Mouse (Mus musculus) forebrain, embryonic 14.5 days (tissue): ENCODE measurements around the gene Gm20388. TPM values are rescaled to one million over a fixed set of nuclear protein-coding genes. Genes with fewer than 3 reads are reported as not detected.

Source experiments
- ATAC-seq: fragments of 200-750 bp; cut with Nextera tagmentation; 2 replicates; pipeline ENCODE4 v1.8.0; 2017; ENCODE audit warnings: mild to moderate bottlenecking, moderate library complexity
- DNase-seq: peaks from one replicate; pipeline ENCODE4 v3.0.0-alpha.2; 2015; ENCODE audit warnings: low spot score
- H3K27ac ChIP-seq: fragments of 300-500 bp; sonication (generic); 2 replicates; pipeline ENCODE4 v1.5.1; 2014; ENCODE audit warnings: low read depth, mild to moderate bottlenecking, control low read depth, low read length, moderate library complexity
- H3K27me3 ChIP-seq: fragments of 300-500 bp; sonication (generic); replicated peaks from 2 replicates; pipeline ENCODE4 v1.6.1; 2014; ENCODE audit warnings: low read length, control low read depth, mixed read lengths; ENCODE audit not compliant: control insufficient read depth, insufficient read depth
- H3K36me3 ChIP-seq: fragments of 300-500 bp; sonication (generic); 2 replicates; pipeline ENCODE4 v1.6.1; 2014; ENCODE audit warnings: low read length, control low read depth; ENCODE audit not compliant: control insufficient read depth, insufficient read depth
- H3K4me1 ChIP-seq: fragments of 300-500 bp; sonication (generic); 2 replicates; pipeline ENCODE4 v1.6.1; 2014; ENCODE audit warnings: antibody characterized with exemption, low read length, control low read depth; ENCODE audit not compliant: control insufficient read depth, insufficient read depth
- H3K4me2 ChIP-seq: fragments of 300-500 bp; sonication (generic); 2 replicates; pipeline ENCODE4 v1.6.1; 2014; ENCODE audit warnings: mild to moderate bottlenecking, control low read depth, low read length
- H3K4me3 ChIP-seq: fragments of 300-500 bp; sonication (generic); 2 replicates; pipeline ENCODE4 v1.5.1; 2014; ENCODE audit warnings: low read depth, low read length, control low read depth
- H3K9ac ChIP-seq: fragments of 300-500 bp; sonication (generic); 2 replicates; pipeline ENCODE4 v1.6.1; 2014; ENCODE audit warnings: mild to moderate bottlenecking, low read length, control low read depth, moderate library complexity
- H3K9me3 ChIP-seq: fragments of 300-500 bp; sonication (generic); replicated peaks from 2 replicates; pipeline ENCODE4 v1.6.1; 2016; ENCODE audit warnings: low read length, control low read depth, mixed read lengths; ENCODE audit not compliant: control insufficient read depth
- WGBS: fragments of 180-500 bp; shearing (Covaris S2); extraction: QIAGEN DNeasy Blood & Tissue Kit; methylation state at CpG from one replicate; pipeline ENCODE4 v1.1.7; 2014; 5-methylcytosine and 5-hydroxymethylcytosine counted together
- polyA plus RNA-seq: library from polyadenylated mRNA; unstranded; fragments of >200 nt; fragmentation: Nextera tagmentation; extraction: Ambion mirVana; gene quantifications from 2 replicates; pipeline ENCODE4 v1.2.1, GENCODE M21; 2014

The Gm20388 gene
- polyA plus RNA-seq, 1 experiment from 2014 or later: 7.4 TPM

- H3K27me3 ChIP-seq: no peaks in the 10 kb centered on the region
- H3K4me3 ChIP-seq: no peak overlapping the region
- 5% methylated on average over 5 of the region's 5 CpGs for WGBS
- H3K27ac ChIP-seq: no peak overlapping the region
- H3K9ac ChIP-seq: no peak overlapping the region
- no peaks in the 10 kb centered on the region for H3K36me3 ChIP-seq
- no peak overlapping the region for H3K4me2 ChIP-seq
- H3K9me3 ChIP-seq: no peaks in the 10 kb centered on the region
- DNase-seq (peak; percentile 84), ATAC-seq (peak; percentile 65)
- H3K4me1 ChIP-seq: 0 out of 2 replicates have a peak, but pooled peaks cover 4% of the 10 kb centered on the region
These were observed 2362.5 kb downstream of the Gm20388 start for GRCm38 (mm10) chr8:122273152-122273551.

- DNase-seq (no peak), ATAC-seq (no peak)
- H3K4me1 ChIP-seq: 0 out of 2 replicates have a peak, but pooled peaks cover 2% of the 10 kb centered on the region
- no peak overlapping the region for H3K4me2 ChIP-seq
- H3K9me3 ChIP-seq: no peaks in the 10 kb centered on the region
- H3K36me3 ChIP-seq: no peaks in the 10 kb centered on the region
- 33% methylated on average over 7 of the region's 7 CpGs for WGBS
- H3K4me3 ChIP-seq: no peak overlapping the region
- no peak overlapping the region for H3K27ac ChIP-seq
- no peaks in the 10 kb centered on the region for H3K27me3 ChIP-seq
- H3K9ac ChIP-seq: no peak overlapping the region
These were observed 2363.2 kb downstream of the Gm20388 start for GRCm38 (mm10) chr8:122273826-122274225.

- Histone ChIP-seq H3K4me2 (no peak overlapping the region), H3K9me3 (no peaks in the 10 kb centered on the region), H3K4me1 (no peaks in the 10 kb centered on the region), H3K9ac (no peak overlapping the region), H3K4me3 (no peak overlapping the region), H3K36me3 (no peaks in the 10 kb centered on the region), H3K27me3 (no peaks in the 10 kb centered on the region), H3K27ac (no peak overlapping the region)
- ATAC-seq (no peak), DNase-seq (no peak)
- WGBS: 82% methylated on average over 11 of the region's 11 CpGs
These were observed 2364.2 kb downstream of the Gm20388 start for GRCm38 (mm10) chr8:122274651-122275391.

GRCm38 (mm10) chr8:122276308-122276707 lies 2365.7 kb downstream of the Gm20388 start:
- no peaks in the 10 kb centered on the region for H3K4me1 ChIP-seq
- H3K4me3 ChIP-seq: no peak overlapping the region
- no peaks in the 10 kb centered on the region for H3K36me3 ChIP-seq
- H3K27me3 ChIP-seq: no peaks in the 10 kb centered on the region
- H3K9me3 ChIP-seq: no peaks in the 10 kb centered on the region
- no peak overlapping the region for H3K4me2 ChIP-seq
- no peak overlapping the region for H3K27ac ChIP-seq
- no peak for ATAC-seq
- 91% methylated on average over 5 of the region's 5 CpGs for WGBS
- no peak for DNase-seq
- no peak overlapping the region for H3K9ac ChIP-seq

GRCm38 (mm10) chr8:122277204-122277995 lies 2366.8 kb downstream of the Gm20388 start:
- Histone ChIP-seq H3K4me3 (no peak overlapping the region), H3K36me3 (no peaks in the 10 kb centered on the region), H3K27ac (no peak overlapping the region), H3K9ac (no peak overlapping the region), H3K4me2 (no peak overlapping the region), H3K4me1 (no peaks in the 10 kb centered on the region), H3K9me3 (no peaks in the 10 kb centered on the region), H3K27me3 (no peaks in the 10 kb centered on the region)
- WGBS: 84% methylated on average over 18 of the region's 18 CpGs
- DNase-seq: no peak
- ATAC-seq: no peak

- WGBS: 83% methylated on average over 4 of the region's 4 CpGs
- DNase-seq (no peak), ATAC-seq (no peak)
- H3K27me3 ChIP-seq: peaks cover 21% of the 10 kb centered on the region
- no peak overlapping the region for H3K9ac ChIP-seq
- H3K27ac ChIP-seq: no peak overlapping the region
- H3K36me3 ChIP-seq: no peaks in the 10 kb centered on the region
- peaks cover 19% of the 10 kb centered on the region for H3K4me1 ChIP-seq
- no peak overlapping the region for H3K4me2 ChIP-seq
- no peak overlapping the region for H3K4me3 ChIP-seq
- no peaks in the 10 kb centered on the region for H3K9me3 ChIP-seq
These were observed 2369.5 kb downstream of the Gm20388 start for GRCm38 (mm10) chr8:122280156-122280555.

GRCm38 (mm10) chr8:122280588-122281316 lies 2370.1 kb downstream of the Gm20388 start:
- H3K9ac ChIP-seq: 0 out of 2 replicates have a peak overlapping the region, but pooled peaks have one; percentile 21
- no peaks in the 10 kb centered on the region for H3K9me3 ChIP-seq
- H3K27ac ChIP-seq: no peak overlapping the region
- peaks cover 19% of the 10 kb centered on the region for H3K4me1 ChIP-seq
- DNase-seq: no peak
- H3K36me3 ChIP-seq: no peaks in the 10 kb centered on the region
- peak; percentile 27 for ATAC-seq
- 14% methylated on average over 20 of the region's 20 CpGs for WGBS
- H3K27me3 ChIP-seq: peaks cover 27% of the 10 kb centered on the region
- peak overlapping the region; percentile 51; the same call in 1 of the 2 replicates for H3K4me3 ChIP-seq
- H3K4me2 ChIP-seq: peak overlapping the region; percentile 99

- Histone ChIP-seq H3K9ac (0 out of 2 replicates have a peak overlapping the region, but pooled peaks have one; percentile 21), H3K4me1 (peaks cover 19% of the 10 kb centered on the region)
These were observed 2370.8 kb downstream of the Gm20388 start for GRCm38 (mm10) chr8:122281317-122282034.

More at GRCm38 (mm10) chr8:122281317-122282034, 2370.8 kb downstream of the Gm20388 start:
- Histone ChIP-seq H3K4me3 (peak overlapping the region; percentile 51), H3K36me3 (no peaks in the 10 kb centered on the region), H3K27me3 (peaks cover 32% of the 10 kb centered on the region), H3K4me2 (peak overlapping the region; percentile 99), H3K9me3 (no peaks in the 10 kb centered on the region), H3K27ac (0 out of 2 replicates have a peak overlapping the region, but pooled peaks have one; percentile 33)
- peak; percentile 97 for DNase-seq
- ATAC-seq: peak; percentile 92
- WGBS: under 1% methylated on average over 44 of the region's 47 CpGs
